Mouse (Mus musculus) liver, embryonic 14.5 days (tissue): Measurements from ENCODE around the gene Atg9b. TPM values are rescaled to one million over a fixed set of nuclear protein-coding genes. Genes with fewer than 3 reads are reported as not detected.

ENCODE experiments used
- ATAC-seq: fragments of 200-750 bp; cut with Nextera tagmentation; 2 replicates; pipeline ENCODE4 v1.8.0; 2017; ENCODE audit warnings: moderate number of reproducible peaks, mild to moderate bottlenecking, moderate library complexity; ENCODE audit not compliant: insufficient read depth
- DNase-seq, 3 experiments: peaks; one replicate each; pipeline ENCODE4 v3.0.0-alpha.2; 2012 to 2013; ENCODE audit warnings: low read depth in 3 of 3, low spot score in 3 of 3
- H3K27ac ChIP-seq: fragments of 300-500 bp; sonication (generic); 2 replicates; pipeline ENCODE4 v1.5.1; 2014; ENCODE audit warnings: moderate library complexity, mild to moderate bottlenecking, control low read depth, inconsistent platforms
- H3K27me3 ChIP-seq: fragments of 300-500 bp; sonication (generic); 2 replicates; pipeline ENCODE4 v1.6.1; 2014; ENCODE audit warnings: mild to moderate bottlenecking, low read length, moderate library complexity; ENCODE audit not compliant: control insufficient read depth, insufficient read depth
- H3K36me3 ChIP-seq: fragments of 300-500 bp; sonication (generic); replicated peaks from 2 replicates; pipeline ENCODE4 v1.6.1; 2014; ENCODE audit warnings: low read depth; ENCODE audit not compliant: control insufficient read depth, insufficient read depth
- H3K4me1 ChIP-seq, 2 experiments: fragments of 200-500 bp in 1 of 2; fragments of 300-500 bp in 1 of 2; sonication (generic) in 1 of 2; replicated peaks; 2 replicates each; pipeline ENCODE4 v1.6.1; 2012 to 2014; ENCODE audit warnings: antibody characterized with exemption in 1 of 2, inconsistent platforms in 1 of 2, low read length in 1 of 2; ENCODE audit not compliant: control insufficient read depth in 2 of 2, insufficient read depth in 2 of 2
- H3K4me2 ChIP-seq: fragments of 300-500 bp; sonication (generic); 2 replicates; pipeline ENCODE4 v1.6.1; 2014; ENCODE audit warnings: low read depth, mild to moderate bottlenecking, control low read depth, moderate library complexity
- H3K4me3 ChIP-seq, 2 experiments: fragments of 200-500 bp in 1 of 2; fragments of 300-500 bp in 1 of 2; sonication (generic) in 1 of 2; 2 replicates each; pipeline ENCODE4 v1.5.1; 2012 to 2014; ENCODE audit warnings: low read depth in 2 of 2, low read length in 2 of 2, mild to moderate bottlenecking in 2 of 2, control low read depth in 1 of 2, inconsistent platforms in 1 of 2, moderate library complexity in 1 of 2; ENCODE audit not compliant: insufficient read depth in 1 of 2
- H3K9ac ChIP-seq: fragments of 300-500 bp; sonication (generic); replicated peaks from 2 replicates; pipeline ENCODE4 v1.6.1; 2014; ENCODE audit warnings: mild to moderate bottlenecking, control low read depth, moderate library complexity
- H3K9me3 ChIP-seq: fragments of 300-500 bp; sonication (generic); 2 replicates; pipeline ENCODE4 v1.6.1; 2016; ENCODE audit warnings: low read length, mixed read lengths; ENCODE audit not compliant: control insufficient read depth
- CTCF ChIP-seq: IDR thresholded peaks from 2 replicates; pipeline ENCODE4 v1.5.1; 2016; ENCODE audit warnings: antibody characterized with exemption, low read depth, control low read depth
- EP300 ChIP-seq: IDR thresholded peaks from 2 replicates; pipeline ENCODE4 v1.6.1; 2016; ENCODE audit warnings: antibody characterized with exemption, low read depth
- WGBS: fragments of 180-500 bp; shearing (Covaris S2); extraction: QIAGEN DNeasy Blood & Tissue Kit; methylation state at CpG from one replicate; pipeline ENCODE4 v1.1.7; 2014; ENCODE audit not compliant: insufficient replicate concordance; 5-methylcytosine and 5-hydroxymethylcytosine counted together
- polyA plus RNA-seq, 2 experiments: library from polyadenylated mRNA; depleted of rRNA in 1 of 2; stranded (reverse) in 1 of 2; unstranded in 1 of 2; fragments of >200 nt; fragmentation: Nextera tagmentation in 1 of 2; extraction: Ambion mirVana in 1 of 2; gene quantifications; 2 replicates each; pipeline versions ENCODE4 v1.2.1 to v1.2.3; 2012 to 2014

Gene Atg9b
- polyA plus RNA-seq, 2 experiments, result 0.14 to 0.57 TPM

DNA sequence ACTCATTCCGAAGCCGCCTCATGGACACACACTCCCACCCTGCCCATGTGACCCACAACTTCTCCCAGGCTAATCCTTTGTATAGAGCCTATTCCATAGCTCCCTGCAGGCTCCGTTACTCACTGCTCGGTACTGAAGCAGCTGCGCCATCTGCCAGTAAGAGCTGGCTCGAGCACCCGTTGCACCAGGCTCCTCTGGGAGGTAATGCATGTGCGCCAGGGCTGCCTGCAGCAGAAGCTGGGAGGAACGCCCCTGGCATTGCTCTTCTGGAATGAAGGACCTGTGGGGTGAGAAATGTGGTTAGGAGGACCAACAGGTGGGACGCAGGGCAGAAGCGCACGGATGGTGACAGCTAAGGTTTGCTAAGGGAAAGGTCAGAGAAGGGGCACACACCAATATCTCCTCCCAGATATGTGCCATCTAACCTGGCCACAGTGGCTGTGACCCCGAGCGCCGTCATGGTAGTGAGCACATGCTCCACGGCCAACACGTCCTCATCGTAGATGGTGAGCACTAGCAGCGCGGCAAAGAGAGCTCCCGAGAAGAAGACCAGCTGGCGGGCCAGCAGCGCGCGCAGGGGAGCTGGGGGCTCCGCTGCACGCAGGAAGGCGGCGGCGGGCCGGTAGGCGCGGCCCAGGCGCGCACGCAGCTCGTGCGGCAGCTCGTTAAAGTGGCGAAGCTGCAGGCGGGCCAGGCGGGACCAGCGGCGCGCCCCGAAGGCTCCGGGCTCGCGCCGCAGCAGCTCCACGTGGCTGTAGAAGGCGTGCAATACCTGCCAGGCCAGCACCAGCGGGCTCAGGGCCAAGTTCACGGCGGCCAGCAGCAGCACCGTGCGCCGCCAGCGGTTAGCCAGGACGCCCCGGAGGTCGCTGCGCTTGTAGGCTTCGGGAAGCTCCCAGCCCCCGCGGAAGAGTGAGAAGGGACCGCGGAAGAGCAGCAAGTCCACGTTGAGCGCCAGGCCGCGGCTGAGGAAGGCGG is 4.4 kb downstream of the Atg9b start:
- ATAC-seq, result no peak

DNA sequence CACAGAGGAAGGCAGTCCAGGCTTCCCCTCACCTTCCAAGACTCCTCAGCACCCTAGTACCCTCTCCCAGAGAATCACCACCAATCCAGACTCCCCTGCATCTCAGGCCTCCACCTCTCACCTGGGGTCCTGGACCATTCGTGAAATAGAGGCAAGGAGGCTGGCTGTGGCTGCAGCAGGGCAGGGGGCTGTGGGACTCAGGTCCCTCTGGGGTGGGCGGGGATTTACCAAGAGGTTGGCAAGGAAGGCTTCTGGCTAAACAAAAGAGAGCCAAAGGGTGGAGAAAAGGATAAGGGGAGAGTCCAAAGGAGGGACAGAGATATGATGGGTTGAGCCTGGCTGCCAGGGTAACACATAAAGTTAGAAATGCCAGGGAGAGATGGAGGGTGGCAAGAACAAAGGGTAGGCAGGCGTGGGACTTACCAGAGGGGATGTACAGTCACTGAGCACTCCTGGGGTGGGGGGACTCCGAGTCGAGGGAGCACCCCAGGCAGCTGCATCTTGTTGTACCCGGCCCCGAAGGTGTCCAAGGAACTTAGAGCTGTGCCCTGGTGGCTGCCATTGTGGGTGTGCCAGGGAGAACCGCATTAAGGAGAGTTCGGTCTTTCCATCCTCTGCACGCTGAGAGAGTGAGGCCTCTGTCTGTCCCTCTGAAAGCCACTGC is 5.9 kb downstream of the Atg9b start:
- H3K9ac ChIP-seq, result no peak overlapping the region
- peaks cover 3 to 22% of the 10 kb centered on the region in 2 experiments for H3K4me1 ChIP-seq
- H3K4me2 ChIP-seq, result no peak overlapping the region
- DNase-seq (no peak), ATAC-seq (no peak)
- H3K9me3 ChIP-seq, result no peaks in the 10 kb centered on the region
- no peak overlapping the region for H3K27ac ChIP-seq
- no peak overlapping the region for H3K4me3 ChIP-seq
- WGBS, result 61% methylated on average over 10 of the region's 10 CpGs
- peaks cover 25% of the 10 kb centered on the region for H3K27me3 ChIP-seq
- TF ChIP-seq CTCF (no peak), EP300 (no peak)
- no peaks in the 10 kb centered on the region for H3K36me3 ChIP-seq

More for the DNA sequence above, 4.4 kb downstream of the Atg9b start:
- WGBS, result under 1% methylated on average over 73 of the region's 73 CpGs
- Histone ChIP-seq H3K9me3 (no peaks in the 10 kb centered on the region), H3K27me3 (peaks cover 25% of the 10 kb centered on the region), H3K9ac (no peak overlapping the region), H3K4me1 (peaks cover 3 to 22% of the 10 kb centered on the region in 2 experiments), H3K36me3 (no peaks in the 10 kb centered on the region), H3K4me2 (peak overlapping the region; percentile 67), H3K27ac (no peak overlapping the region), H3K4me3 (peak overlapping the region in 1 of 2 experiments; percentile 28; a peak in 3 of 4 replicates)
- DNase-seq, result no peak
- TF ChIP-seq CTCF (peak; percentile 32), EP300 (no peak)

DNA sequence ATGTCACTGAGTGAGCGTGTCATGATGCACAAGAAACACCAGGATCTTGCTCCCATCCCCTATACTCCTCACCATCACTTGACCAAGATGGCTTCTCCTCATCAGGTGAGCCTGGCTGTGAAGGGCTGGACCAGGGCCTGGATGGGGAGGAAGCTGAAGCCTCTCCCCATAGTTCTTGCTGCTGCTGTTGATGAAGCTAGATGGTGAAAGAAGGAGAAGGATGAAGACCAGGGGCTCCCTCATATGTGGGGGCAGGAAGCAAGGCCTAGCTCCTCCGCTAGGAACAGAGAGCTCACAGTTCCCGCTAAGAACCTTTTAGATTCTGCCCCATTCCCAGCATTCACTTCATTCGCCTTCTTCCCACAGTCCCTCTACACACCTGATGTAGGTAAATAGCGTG is 6.6 kb downstream of the Atg9b start:
- Histone ChIP-seq H3K27me3 (peaks cover 25% of the 10 kb centered on the region), H3K27ac (no peak overlapping the region), H3K4me2 (no peak overlapping the region), H3K4me3 (no peak overlapping the region), H3K9ac (no peak overlapping the region), H3K36me3 (no peaks in the 10 kb centered on the region), H3K4me1 (peaks cover 3 to 22% of the 10 kb centered on the region in 2 experiments), H3K9me3 (no peaks in the 10 kb centered on the region)
- WGBS, result 63% methylated on average over 5 of the region's 5 CpGs
- ATAC-seq (no peak), DNase-seq (no peak)
- no peak for TF ChIP-seq CTCF
- TF ChIP-seq EP300, result no peak

DNA sequence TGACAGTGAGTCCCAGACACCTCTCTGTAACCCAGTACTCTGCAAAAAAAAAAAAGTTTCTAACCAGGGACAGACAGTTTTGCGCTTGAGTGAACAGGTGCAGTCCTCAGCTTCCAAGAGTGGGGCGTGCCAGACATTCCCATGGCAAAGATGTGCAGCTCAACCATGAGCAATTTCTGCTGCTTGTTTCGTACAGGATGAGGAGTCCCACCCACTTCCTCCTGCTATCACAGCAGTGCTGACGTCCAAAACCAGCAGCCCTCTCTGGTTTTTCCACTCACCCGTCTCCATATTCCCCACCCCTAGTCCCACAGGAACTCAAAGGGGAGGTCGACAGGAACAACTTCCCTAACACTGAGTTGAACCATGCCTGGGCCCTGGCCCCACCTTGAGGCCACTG is 7.5 kb downstream of the Atg9b start:
- Histone ChIP-seq H3K4me2 (no peak overlapping the region), H3K36me3 (no peaks in the 10 kb centered on the region), H3K27me3 (peaks cover 25% of the 10 kb centered on the region), H3K27ac (no peak overlapping the region), H3K4me1 (peaks cover 3 to 18% of the 10 kb centered on the region in 2 experiments), H3K9me3 (no peaks in the 10 kb centered on the region), H3K9ac (no peak overlapping the region), H3K4me3 (no peak overlapping the region)
- WGBS, result 22% methylated on average over 6 of the region's 6 CpGs
- TF ChIP-seq CTCF (no peak), EP300 (no peak)
- ATAC-seq (no peak), DNase-seq (no peak)
